Mouse (Mus musculus) liver, adult (tissue): Measurements from ENCODE around the gene Barhl2.

Experiments
- GATA4 ChIP-seq: IDR thresholded peaks from 2 replicates; pipeline ENCODE4 v1.6.1; 2014; ENCODE audit warnings: mild to moderate bottlenecking, low read length; ENCODE audit not compliant: insufficient replicate concordance

Gene Barhl2

GRCm38 (mm10) chr5:106448798-106449125 lies 9.2 kb downstream of the Barhl2 start:
- TF ChIP-seq GATA4: no peak

DNA sequence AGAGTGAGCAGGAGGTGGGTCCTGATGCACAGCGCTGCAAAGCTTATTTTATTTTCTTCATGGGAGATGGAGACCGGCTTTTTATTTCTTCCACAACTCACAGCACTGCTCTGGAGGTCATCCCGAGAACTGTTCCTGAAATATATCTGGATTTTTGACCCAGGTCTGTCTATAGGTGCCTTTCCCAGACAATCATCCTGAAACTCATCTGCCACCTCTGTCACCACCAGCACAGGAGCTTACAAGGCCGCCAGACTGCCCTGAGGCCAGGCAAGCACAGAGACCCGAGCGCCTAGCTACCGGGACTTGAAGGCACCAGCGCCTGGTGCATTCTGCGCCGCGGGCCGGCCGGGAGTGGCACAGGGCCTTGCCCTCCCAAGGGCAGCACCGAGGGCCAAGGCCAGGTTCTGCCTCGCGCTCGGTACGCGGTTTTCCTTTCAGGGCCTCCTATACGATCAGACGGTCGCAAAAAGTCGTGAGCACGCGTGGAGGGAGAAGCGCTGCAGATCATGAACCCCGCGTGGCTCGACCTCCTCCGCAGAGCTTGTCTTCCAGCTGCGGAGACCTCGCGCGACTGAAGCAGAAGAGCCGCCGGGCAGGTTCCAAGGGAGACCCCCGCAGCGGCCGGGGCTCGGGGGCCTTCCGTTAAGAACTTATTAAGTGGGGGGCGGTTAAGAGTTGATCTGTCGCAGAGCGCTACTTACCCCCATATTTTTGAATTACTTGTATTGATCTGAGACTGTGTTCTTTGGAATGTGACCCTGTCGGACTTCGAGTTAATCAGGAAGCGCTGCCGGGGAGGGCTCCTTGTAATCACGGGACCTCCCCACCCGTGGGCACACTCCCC lies 9.8 kb downstream of the Barhl2 start:
- TF ChIP-seq GATA4: no peak

- no peak for TF ChIP-seq GATA4
These were observed 10.7 kb downstream of the Barhl2 start for GRCm38 (mm10) chr5:106447091-106447820.

DNA sequence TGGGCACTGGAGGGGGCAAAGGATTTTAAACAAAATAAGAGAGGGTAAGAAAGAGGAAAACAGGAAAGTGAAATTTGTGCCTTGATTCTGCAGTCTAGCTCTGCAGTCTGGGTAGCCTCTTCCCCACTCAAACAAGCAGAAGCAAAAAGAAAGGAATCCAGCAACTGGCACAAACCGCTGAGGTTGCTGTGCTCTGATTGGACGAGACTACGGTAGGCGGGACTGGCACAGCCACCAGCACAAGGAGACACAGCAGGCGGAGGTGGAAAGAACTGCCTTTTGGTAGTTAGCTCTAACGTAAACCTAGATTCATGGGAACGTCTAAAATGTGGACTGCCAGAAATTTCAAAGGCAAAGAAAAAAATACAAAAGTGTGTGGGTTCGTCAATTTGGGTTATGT lies 11.4 kb downstream of the Barhl2 start:
- no peak for TF ChIP-seq GATA4

DNA sequence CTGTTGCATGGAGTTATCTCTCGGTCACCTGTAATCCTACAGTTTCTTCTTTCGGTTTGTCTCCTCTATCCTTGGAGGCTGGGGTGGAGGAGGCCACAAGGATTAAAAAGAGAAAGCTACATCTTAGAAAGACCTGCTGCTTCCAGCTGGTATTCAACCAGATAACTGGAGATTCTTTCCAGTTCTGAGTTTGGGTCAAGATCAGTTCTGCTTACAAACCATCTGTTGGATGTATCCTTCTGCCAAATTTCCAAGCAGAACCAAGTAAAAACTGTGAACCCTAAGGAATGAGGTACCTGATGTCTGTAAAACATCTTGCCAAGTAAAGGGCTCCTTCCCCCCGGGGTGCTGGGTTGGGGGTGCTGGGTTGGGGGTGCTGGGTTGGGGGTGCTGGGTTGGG lies 12.3 kb downstream of the Barhl2 start:
- TF ChIP-seq GATA4: no peak

DNA sequence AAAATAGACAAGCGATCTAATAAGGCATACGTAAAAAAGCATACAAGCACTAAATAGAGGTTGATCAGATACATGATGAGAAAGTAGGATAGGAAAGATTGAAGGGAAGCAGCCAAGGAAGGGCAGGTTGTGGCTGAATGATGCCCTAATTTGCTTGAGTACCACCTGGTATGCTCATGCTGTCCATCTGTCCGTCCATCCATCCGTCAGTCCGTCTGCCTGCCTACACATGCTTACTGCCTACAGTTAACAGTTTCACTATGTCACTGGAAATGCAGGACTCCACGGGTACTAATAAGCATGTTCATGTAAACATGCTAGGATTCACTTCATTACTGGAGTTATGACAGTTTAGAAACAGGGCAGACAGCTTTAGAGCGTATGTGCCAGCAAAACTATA lies 19.1 kb downstream of the Barhl2 start:
- no peak for TF ChIP-seq GATA4

- TF ChIP-seq GATA4: no peak
These were observed 31.9 kb downstream of the Barhl2 start for GRCm38 (mm10) chr5:106426069-106426468.

DNA sequence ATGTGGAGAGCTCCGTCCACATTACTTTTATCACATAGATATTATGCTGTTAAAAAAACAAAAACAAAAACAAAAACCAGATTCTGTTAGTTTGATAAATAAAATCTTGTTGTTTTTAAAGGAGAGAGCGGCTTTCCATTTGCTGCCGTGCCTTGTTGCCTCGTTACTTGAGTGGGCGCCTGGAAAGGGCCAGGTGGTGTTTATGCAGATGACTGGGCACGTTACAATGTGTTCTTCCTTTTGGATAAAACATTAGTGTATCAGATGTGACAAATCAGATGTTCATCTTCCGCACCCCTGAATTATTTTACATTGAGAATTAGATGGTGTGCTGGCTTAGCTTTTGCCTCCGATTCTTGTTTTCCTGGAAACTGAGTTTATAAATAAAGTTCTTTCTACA lies 37.1 kb downstream of the Barhl2 start:
- no peak for TF ChIP-seq GATA4

DNA sequence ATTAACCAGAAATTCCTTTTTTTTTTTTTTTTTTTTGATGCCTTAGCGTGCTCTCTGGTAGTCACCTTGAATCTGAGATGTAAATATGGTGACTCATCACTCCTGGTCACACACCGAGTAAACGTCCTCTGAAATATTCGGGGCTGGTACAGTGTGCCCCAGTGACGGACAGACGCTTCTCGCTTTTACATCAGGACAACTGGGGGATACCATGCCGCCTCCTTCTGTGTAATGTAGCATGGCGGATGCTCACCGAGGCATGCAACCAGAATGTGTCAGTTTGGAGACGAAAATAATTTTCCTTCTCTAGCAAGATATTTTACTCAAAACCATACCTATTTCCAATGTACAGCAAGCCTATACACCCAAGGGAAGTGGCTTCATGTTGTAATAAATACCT lies 37.6 kb downstream of the Barhl2 start:
- TF ChIP-seq GATA4: no peak

DNA sequence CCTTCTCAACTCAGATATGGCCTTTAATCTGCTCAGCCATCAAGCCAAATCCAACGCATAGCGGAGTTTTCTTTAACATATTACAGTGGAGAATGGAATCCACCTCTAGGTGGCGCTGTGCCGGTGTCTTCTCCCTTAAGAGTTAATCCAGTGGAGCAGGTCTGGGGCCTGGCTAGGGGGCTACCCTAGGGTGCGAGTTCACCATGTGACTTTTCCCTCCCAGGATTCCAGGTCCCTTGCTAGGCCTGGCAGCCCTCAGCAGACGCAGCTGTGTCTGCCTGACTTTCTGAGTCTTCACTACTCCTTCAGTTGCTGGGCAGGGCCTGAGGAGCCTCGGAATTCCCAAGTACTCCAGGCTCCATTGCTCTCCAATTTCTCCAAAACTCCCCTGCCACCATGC lies 40.8 kb downstream of the Barhl2 start:
- no peak for TF ChIP-seq GATA4

- no peak for TF ChIP-seq GATA4
These were observed 41.4 kb downstream of the Barhl2 start for GRCm38 (mm10) chr5:106416550-106416949.

GRCm38 (mm10) chr5:106415734-106416133 lies 42.2 kb downstream of the Barhl2 start:
- no peak for TF ChIP-seq GATA4

DNA sequence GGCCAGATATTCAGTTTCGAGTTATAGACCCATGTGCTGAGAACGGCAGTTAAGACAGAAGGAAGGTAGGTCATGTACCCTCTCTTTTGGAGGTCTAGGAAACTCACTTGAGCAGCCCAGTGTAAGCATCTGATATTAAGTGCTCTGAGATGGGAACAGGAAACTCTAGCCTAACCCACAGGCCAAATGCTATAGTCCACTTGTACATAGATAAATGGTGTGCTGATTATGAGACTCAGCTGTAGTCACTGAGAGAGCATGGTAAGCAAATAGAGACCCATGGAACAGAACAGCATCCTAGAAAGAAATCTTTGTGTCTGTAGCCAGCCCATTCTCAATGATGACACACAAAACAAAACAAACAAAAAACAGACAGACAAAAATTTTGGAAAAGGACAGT lies 55.2 kb downstream of the Barhl2 start:
- no peak for TF ChIP-seq GATA4
